Mouse (Mus musculus) cerebellum, adult 2 months (tissue): ENCODE results near the gene Sh3pxd2a.

Experiments
- CTCF ChIP-seq: fragments of 200-500 bp; IDR thresholded peaks from 2 replicates; pipeline ENCODE4 v1.5.1; 2011; ENCODE audit warnings: low read depth, mild to moderate bottlenecking, control low read depth, low read length, moderate library complexity, borderline replicate concordance; ENCODE audit not compliant: insufficient read depth
- POLR2A ChIP-seq: fragments of 200-500 bp; IDR thresholded peaks from 2 replicates; pipeline ENCODE4 v1.6.1; 2011; ENCODE audit warnings: low read length, control low read depth, borderline replicate concordance; ENCODE audit not compliant: insufficient read depth

DNA sequence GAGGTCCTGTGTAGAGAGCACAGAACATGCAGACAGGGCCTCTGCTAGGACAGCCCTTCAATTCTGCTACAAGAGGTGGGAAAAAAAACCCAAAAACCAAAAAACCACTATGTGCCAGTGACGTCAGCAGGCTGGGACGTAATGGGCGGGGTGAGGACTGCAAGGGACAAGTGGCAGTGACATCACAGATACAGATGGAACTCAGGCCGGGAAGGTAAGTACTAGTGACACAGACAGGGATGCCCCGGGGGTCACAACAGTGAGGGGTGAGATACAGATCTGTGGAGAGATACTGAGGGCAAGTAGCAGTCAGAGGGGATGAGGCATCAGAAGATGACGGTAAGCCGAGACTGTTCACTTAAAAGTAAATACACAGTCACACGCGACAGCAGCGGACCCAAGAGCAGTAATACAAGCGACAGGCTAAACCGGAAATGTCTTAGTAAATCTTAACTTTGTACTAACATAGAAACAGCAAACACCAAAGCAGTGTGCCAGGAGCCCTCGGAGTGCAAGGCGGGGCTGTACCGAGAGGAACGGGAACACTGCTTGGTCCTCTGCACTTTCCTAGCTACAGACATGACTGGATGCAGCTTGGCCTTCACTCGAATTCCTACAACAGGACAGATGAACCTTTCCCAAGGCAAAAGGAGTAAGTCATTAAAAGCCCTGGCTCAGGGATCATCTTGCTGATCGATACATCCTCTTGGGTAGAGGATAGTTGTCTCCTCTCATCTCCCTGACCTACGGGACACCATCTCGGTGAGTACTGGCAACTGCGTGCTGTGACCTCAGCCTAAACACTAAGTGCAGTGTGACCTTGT, 48.8 kb upstream of the Sh3pxd2a start:
- no peak for TF ChIP-seq CTCF
- TF ChIP-seq POLR2A, result no peak
